Mouse (Mus musculus) layer of hippocampus, adult 9-10 months (tissue): ENCODE measurements around the gene Limch1.

Source experiments
- DNase-seq: peaks from one replicate; pipeline ENCODE4 v3.0.0; 2022; ENCODE audit warnings: low spot score

Gene Limch1

GRCm38 (mm10) chr5:67057803-67058202 lies 312.2 kb downstream of the Limch1 start:
- no peak for DNase-seq

GRCm38 (mm10) chr5:67060519-67060918 lies 314.9 kb downstream of the Limch1 start:
- DNase-seq = no peak

- DNase-seq = no peak
Measured at GRCm38 (mm10) chr5:67063596-67063995, 318.0 kb downstream of the Limch1 start.

GRCm38 (mm10) chr5:67083117-67083516 lies 337.5 kb downstream of the Limch1 start:
- DNase-seq = no peak

- DNase-seq = no peak
Measured at GRCm38 (mm10) chr5:67090856-67091255, 345.2 kb downstream of the Limch1 start.

GRCm38 (mm10) chr5:67091766-67092165 lies 346.1 kb downstream of the Limch1 start:
- DNase-seq = no peak

- DNase-seq = no peak
Measured at GRCm38 (mm10) chr5:67093991-67094390, 348.4 kb downstream of the Limch1 start.

GRCm38 (mm10) chr5:67095153-67095552 lies 349.5 kb downstream of the Limch1 start:
- no peak for DNase-seq

- no peak for DNase-seq
Measured at GRCm38 (mm10) chr5:67095651-67096377, 350.2 kb downstream of the Limch1 start.

- DNase-seq = no peak
Measured at GRCm38 (mm10) chr5:67096378-67096771, 350.7 kb downstream of the Limch1 start.

GRCm38 (mm10) chr5:67097106-67098050 lies 351.8 kb downstream of the Limch1 start:
- DNase-seq = no peak

- DNase-seq = no peak
Measured at GRCm38 (mm10) chr5:67098051-67098732, 352.6 kb downstream of the Limch1 start.

- DNase-seq = no peak
Measured at GRCm38 (mm10) chr5:67098733-67099323, 353.2 kb downstream of the Limch1 start, which contains the start of gene Phox2b. TSS of gene Phox2b (minus strand) at chr5:67099301.

- DNase-seq = no peak
Measured at GRCm38 (mm10) chr5:67099393-67100271, 354.0 kb downstream of the Limch1 start.

GRCm38 (mm10) chr5:67100564-67101394 lies 355.2 kb downstream of the Limch1 start:
- DNase-seq = no peak

GRCm38 (mm10) chr5:67101395-67101760 lies 355.8 kb downstream of the Limch1 start:
- no peak for DNase-seq

GRCm38 (mm10) chr5:67101793-67102600 lies 356.4 kb downstream of the Limch1 start:
- no peak for DNase-seq

GRCm38 (mm10) chr5:67103016-67103415 lies 357.4 kb downstream of the Limch1 start:
- no peak for DNase-seq

GRCm38 (mm10) chr5:67106261-67106660 lies 360.6 kb downstream of the Limch1 start:
- no peak for DNase-seq
